In the genomic region with DNA sequence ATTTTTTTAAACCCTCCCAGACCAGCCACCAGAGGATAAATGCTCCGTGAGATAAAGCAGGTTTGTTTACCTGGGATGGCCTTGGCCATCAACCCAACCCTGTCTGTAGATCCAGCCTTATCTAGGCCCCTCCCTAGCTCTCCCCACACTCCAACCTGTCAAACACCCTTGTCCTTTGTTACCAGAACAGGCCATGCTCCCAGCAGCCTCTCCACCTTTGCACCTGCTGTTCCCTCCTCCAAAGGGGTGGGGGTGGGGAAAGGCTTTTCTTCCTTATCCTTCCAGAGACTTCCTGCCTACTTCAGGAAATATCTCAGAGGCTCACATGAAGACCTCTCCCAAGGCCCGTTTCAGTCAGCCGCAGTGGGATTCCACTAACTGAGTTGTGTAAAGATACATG, we compare ENCODE assay signal across 22 mouse cellular contexts. TPM values are rescaled to one million over a fixed set of nuclear protein-coding genes. Genes with fewer than 3 reads are reported as not detected.
DNase-seq lines count a peak whose midpoint lies in the region; ATAC-seq lines count a peak whose summit lies in the region.
"Had no signal": no experiment of that assay in that cellular context is flagged by ENCODE, and none has a peak within 500 bp of the region (broad histone marks: within the 10 kb centered on the region; RNA-seq: fewer than 3 reads in every experiment).

No protein-coding gene starts in this region.

- H3K9ac ChIP-seq in intestine, embryonic 14.5 days (ENCODE audit: low read length), result no peak overlapping the region
- no peak overlapping the region for H3K9ac ChIP-seq in liver, embryonic 11.5 days (ENCODE audit: low read depth, low read length)
- no peak overlapping the region for H3K9ac ChIP-seq in forebrain, embryonic 11.5 days (ENCODE audit: low read length)
- H3K9ac ChIP-seq: limb, embryonic 15.5 days had no signal

- DNase-seq in ES-CJ7 (ENCODE audit: low read depth, low spot score), result peak; percentile 17
- peak; percentile 71 for DNase-seq in intestine, embryonic 14.5 days (ENCODE audit: low spot score)
- DNase-seq in liver, embryonic 11.5 days (ENCODE audit: low spot score), result no peak
- DNase-seq in lung, postnatal 36 days, result peak; percentile 72
- DNase-seq in right cerebral cortex, adult 2 months (ENCODE audit: low spot score in 2 of 2), result no peak
- DNase-seq in cerebellum, adult 18-20 months, result no peak
- no peak for DNase-seq in forebrain, embryonic 11.5 days (ENCODE audit: low spot score)
- DNase-seq in cerebellum, adult 11 months, result no peak
- DNase-seq: adrenal gland, adult 2 months; B cell, adult 2 months; cerebellum, postnatal 10 days; kidney, adult 9 months; right cerebral cortex, postnatal 25 days; thymus, postnatal 14 days had no signal

- peak; percentile 71 for ATAC-seq in intestine, embryonic 14.5 days (replicated peaks; ENCODE audit: low FRiP score, low TSS enrichment, low read depth)
- 0 out of 2 replicates have a peak, but pooled peaks have one; percentile 38 for ATAC-seq in liver, embryonic 11.5 days (replicated peaks; ENCODE audit: low FRiP score)
- ATAC-seq in forebrain, embryonic 11.5 days (replicated peaks; ENCODE audit: low FRiP score), result no peak
- ATAC-seq: forebrain, embryonic 16.5 days; hindbrain, postnatal 0 days; midbrain, embryonic 16.5 days had no signal

- WGBS in intestine, embryonic 14.5 days, result 52% methylated on average over 3 of the region's 3 CpGs
- WGBS in liver, embryonic 11.5 days, result 39% methylated on average over 3 of the region's 3 CpGs
- WGBS in forebrain, embryonic 11.5 days, result 48% methylated on average over 3 of the region's 3 CpGs

- no peaks in the 10 kb centered on the region for H3K9me3 ChIP-seq in intestine, embryonic 14.5 days (ENCODE audit: control insufficient read depth, low read length)
- H3K9me3 ChIP-seq in liver, embryonic 11.5 days (ENCODE audit: control insufficient read depth, low read length), result no peaks in the 10 kb centered on the region
- H3K9me3 ChIP-seq in forebrain, embryonic 11.5 days (ENCODE audit: control insufficient read depth, low read length), result no peaks in the 10 kb centered on the region
- H3K9me3 ChIP-seq: heart, embryonic 10.5 days; limb, embryonic 15.5 days had no signal

- peak overlapping the region; percentile 69 for H3K27ac ChIP-seq in intestine, embryonic 14.5 days (ENCODE audit: low read depth)
- H3K27ac ChIP-seq in liver, embryonic 11.5 days (ENCODE audit: low read depth, low read length), result peak overlapping the region; percentile 16; the same call in 1 of the 2 replicates
- no peak overlapping the region for H3K27ac ChIP-seq in forebrain, embryonic 11.5 days (ENCODE audit: low read depth, low read length)
- H3K27ac ChIP-seq: heart, embryonic 10.5 days; hindbrain, embryonic 10.5 days; hindbrain, postnatal 0 days; layer of hippocampus, adult 2 months; limb, embryonic 15.5 days had no signal

- no peak overlapping the region for H3K4me2 ChIP-seq in intestine, embryonic 14.5 days (ENCODE audit: low read length)
- no peak overlapping the region for H3K4me2 ChIP-seq in liver, embryonic 11.5 days
- no peak overlapping the region for H3K4me2 ChIP-seq in forebrain, embryonic 11.5 days (ENCODE audit: low read depth, low read length, severe bottlenecking)
- H3K4me2 ChIP-seq: limb, embryonic 15.5 days had no signal

- peaks cover 40% of the 10 kb centered on the region for H3K27me3 ChIP-seq in intestine, embryonic 14.5 days (replicated peaks; ENCODE audit: control insufficient read depth, insufficient read depth, low read length)
- H3K27me3 ChIP-seq in liver, embryonic 11.5 days (replicated peaks; ENCODE audit: control insufficient read depth, insufficient read depth, low read length), result peaks cover 58% of the 10 kb centered on the region
- H3K27me3 ChIP-seq in forebrain, embryonic 11.5 days (ENCODE audit: control insufficient read depth, insufficient read depth, low read length), result peaks cover 46% of the 10 kb centered on the region

- H3K4me1 ChIP-seq in intestine, embryonic 14.5 days (replicated peaks; ENCODE audit: control insufficient read depth, insufficient read depth, low read length), result peaks cover 10% of the 10 kb centered on the region; the same call in 1 of the 2 replicates
- peaks cover 8% of the 10 kb centered on the region for H3K4me1 ChIP-seq in liver, embryonic 11.5 days (replicated peaks; ENCODE audit: control insufficient read depth, insufficient read depth, low read length)
- peaks cover 18% of the 10 kb centered on the region for H3K4me1 ChIP-seq in forebrain, embryonic 11.5 days (replicated peaks; ENCODE audit: control insufficient read depth, insufficient read depth, low read length)

- no peaks in the 10 kb centered on the region for H3K36me3 ChIP-seq in intestine, embryonic 14.5 days (ENCODE audit: control insufficient read depth, insufficient read depth, low read length)
- no peaks in the 10 kb centered on the region for H3K36me3 ChIP-seq in liver, embryonic 11.5 days (ENCODE audit: control insufficient read depth, insufficient read depth, low read length)
- no peaks in the 10 kb centered on the region for H3K36me3 ChIP-seq in forebrain, embryonic 11.5 days (ENCODE audit: control insufficient read depth, insufficient read depth, low read length)
- H3K36me3 ChIP-seq: heart, embryonic 10.5 days; hindbrain, embryonic 10.5 days; limb, embryonic 15.5 days had no signal

- no peak overlapping the region for H3K4me3 ChIP-seq in intestine, embryonic 14.5 days (ENCODE audit: low read depth, low read length)
- no peak overlapping the region for H3K4me3 ChIP-seq in liver, embryonic 11.5 days (ENCODE audit: low read depth, low read length)
- no peak overlapping the region for H3K4me3 ChIP-seq in forebrain, embryonic 11.5 days (ENCODE audit: low read depth, low read length)
- H3K4me3 ChIP-seq: hindbrain, embryonic 10.5 days; layer of hippocampus, adult 2 months; limb, embryonic 15.5 days; megakaryocyte, embryonic 14.5 days had no signal

RNA-seq across cellular contexts. Expression of a gene that starts 2.6 kb away (rescaled TPM):
- 7.6 and 8.3 TPM in 2 replicates for polyA plus RNA-seq in intestine, embryonic 14.5 days (2014; fragmentation: Nextera tagmentation; extraction: Ambion mirVana)
- polyA plus RNA-seq in liver, embryonic 11.5 days (2014; fragmentation: Nextera tagmentation; extraction: Ambion mirVana), result 6.9 and 8.2 TPM in 2 replicates
- polyA plus RNA-seq in forebrain, embryonic 11.5 days (2014; fragmentation: Nextera tagmentation; extraction: Ambion mirVana), result 0.63 and 0.73 TPM in 2 replicates

Comparison
In these comparisons a context has a peak if more than half of its experiments do, and no peak if none do; other contexts are left out.
1. DNase-seq: peak in ES-CJ7 (single experiment), intestine, embryonic 14.5 days (single experiment) and lung, postnatal 36 days (single experiment); none in liver, embryonic 11.5 days (single experiment), right cerebral cortex, adult 2 months (0 of 2), cerebellum, adult 18-20 months (0 of 2), forebrain, embryonic 11.5 days (single experiment) and cerebellum, adult 11 months (single experiment).